Mouse (Mus musculus) liver, embryonic 14.5 days (tissue): ENCODE results near the gene Bclaf1.

Source experiments
- CTCF ChIP-seq: IDR thresholded peaks from 2 replicates; pipeline ENCODE4 v1.5.1; 2016; ENCODE audit warnings: antibody characterized with exemption, low read depth, control low read depth
- EP300 ChIP-seq: IDR thresholded peaks from 2 replicates; pipeline ENCODE4 v1.6.1; 2016; ENCODE audit warnings: antibody characterized with exemption, low read depth

GRCm38 (mm10) chr10:20273278-20273677 lies 39.0 kb upstream of the Bclaf1 start:
- TF ChIP-seq CTCF (no peak), EP300 (no peak)
